Mouse (Mus musculus): ENCODE results near the gene Slc48a1.

Gene Slc48a1

DNA sequence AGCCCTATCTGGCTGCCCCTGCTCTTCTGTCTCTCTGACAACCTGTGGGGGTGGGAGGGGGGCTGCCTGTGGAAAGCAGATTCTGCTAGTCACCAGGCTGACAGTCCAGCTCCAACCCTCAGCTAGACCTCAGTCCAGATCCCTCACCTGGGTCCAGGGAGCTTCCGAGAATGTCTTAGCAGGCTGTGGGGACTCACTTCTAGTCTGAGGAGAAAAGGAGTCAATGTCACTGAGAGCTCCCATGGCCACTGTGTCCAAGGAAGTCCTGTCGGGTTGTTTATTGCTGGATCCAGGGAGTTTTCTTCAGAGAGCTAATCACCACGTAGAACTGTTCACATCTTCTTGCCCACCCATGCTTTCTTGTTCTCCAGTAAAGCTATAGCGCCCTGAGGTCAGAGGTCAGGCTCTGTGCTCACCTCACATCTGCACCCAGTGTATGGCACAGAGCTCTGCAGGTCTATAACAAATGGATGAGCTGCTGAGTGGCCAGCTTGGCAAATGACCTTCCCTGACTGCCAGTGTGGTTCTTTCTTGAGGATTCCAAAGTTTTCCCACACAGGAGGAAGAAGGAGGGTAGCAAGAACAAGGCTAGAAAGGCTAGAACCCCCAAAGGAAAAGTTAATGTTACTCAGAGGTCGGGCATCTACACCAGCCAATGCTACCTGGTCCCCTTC lies 48.4 kb downstream of the Slc48a1 start:
- DNase-seq (ENCODE audit: low spot score), result no peak

DNA sequence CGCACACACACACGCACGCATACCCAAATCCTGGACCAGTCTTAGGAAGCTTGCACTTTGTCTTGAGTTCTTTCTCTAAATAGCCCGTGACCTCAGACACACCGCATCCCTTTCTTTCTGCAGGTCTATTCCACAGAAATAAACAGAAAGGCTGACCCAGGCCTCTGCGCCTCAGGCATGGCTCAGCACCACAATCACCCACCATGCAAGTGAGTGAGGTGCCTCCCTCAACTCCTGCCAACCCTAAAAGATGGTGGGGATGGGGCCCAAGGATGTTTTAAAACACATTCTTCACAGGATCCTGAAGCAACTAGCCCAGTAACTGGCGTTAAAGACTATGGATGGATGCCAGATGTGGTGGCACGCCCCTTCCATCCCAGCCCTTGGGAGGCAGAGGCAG lies 49.1 kb downstream of the Slc48a1 start:
- DNase-seq (ENCODE audit: low spot score), result no peak

DNA sequence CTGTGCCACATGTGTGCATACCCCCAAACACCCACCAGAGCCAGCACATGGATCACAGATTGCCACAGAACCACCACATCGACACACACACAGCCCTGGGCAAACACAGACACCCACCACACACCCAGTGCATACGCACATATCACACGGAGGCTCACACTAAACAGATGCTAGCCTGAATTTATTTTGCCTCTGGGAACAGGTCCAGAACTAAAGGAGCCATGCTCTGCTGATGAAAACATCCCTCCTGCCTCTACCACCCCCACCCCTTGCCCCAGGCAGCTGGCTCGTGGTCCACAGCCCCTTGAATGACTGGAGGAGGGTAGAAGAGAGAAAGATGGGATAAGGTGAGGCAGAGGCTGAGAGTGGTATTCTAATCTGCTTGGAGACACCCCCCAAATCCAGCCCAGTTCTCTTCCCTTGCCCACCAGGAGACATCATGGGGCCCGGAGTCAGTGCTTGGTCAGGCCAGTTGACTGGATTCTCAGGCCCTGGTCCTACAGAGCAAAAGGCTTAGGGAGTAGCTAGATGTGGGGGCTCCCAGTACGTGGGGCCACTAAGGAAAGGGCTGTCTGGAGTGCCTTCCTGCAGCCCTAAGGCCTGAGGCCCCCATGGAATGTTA lies 50.0 kb downstream of the Slc48a1 start:
- DNase-seq (ENCODE audit: low spot score), result no peak

DNA sequence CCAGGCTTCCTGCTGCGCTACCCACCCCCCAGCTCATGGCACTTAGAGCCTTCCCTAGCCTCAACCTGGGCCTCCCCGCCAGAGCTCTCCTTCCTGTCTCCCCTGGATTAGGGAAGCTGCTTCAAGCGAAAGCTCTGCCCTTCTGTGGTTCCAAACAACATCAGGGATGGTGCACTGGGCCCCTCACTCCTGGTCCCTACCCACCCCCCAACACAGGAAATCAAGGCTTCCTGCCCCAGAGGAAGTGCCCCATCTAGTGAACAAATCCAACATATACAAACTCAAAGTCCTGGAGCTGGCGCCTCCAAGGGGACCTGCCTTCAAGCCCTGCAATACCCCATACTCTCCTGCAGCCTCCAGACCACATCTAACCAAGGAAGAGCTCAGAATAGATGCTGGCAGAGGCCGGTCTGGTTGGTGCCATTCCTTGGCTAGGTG lies 50.6 kb downstream of the Slc48a1 start:
- no peak for DNase-seq (ENCODE audit: low spot score)

- no peak for DNase-seq (ENCODE audit: low spot score)
Observed at GRCm38 (mm10) chr15:97829432-97829831, 51.1 kb downstream of the Slc48a1 start.

GRCm38 (mm10) chr15:97830253-97830787 lies 52.0 kb downstream of the Slc48a1 start:
- no peak for DNase-seq (ENCODE audit: low spot score)

- peak; percentile 62 for DNase-seq (ENCODE audit: low spot score)
Observed at GRCm38 (mm10) chr15:97830788-97831241, 52.5 kb downstream of the Slc48a1 start.

DNA sequence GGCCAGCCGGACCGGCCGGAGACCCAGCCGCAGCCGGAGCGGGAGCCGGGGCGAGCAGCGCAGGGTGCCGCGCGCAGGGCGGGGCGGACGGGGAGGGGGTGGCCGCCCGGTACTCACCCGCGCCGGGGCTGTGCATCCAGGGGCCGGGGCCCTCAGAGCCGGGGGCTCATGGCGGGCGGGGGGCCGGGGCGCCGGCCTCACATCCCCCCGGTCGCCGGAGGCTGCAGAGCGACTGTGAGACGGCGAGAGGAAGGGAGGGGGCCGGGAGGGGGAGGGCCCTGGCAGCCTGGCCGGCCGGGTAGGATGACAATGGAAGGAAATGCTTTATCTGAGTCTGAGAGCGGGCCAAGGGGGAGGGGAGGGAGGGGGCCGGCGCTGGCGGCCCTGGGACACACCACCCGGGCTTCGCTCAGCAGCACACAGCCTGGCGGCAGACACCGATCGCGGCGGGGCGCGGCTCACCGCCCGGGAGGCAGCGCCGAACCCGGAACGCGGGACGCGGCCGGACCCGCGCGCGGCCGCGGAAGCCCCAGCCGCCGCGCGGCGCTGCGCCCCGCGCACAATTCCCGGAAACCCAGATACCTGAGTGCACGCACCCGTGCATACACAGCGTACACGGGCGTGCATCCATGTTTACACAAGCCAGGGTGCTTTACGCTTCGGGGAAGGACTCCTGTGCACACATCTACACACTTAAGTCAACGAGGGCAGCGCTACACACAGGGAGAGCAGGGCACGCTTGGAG lies 53.1 kb downstream of the Slc48a1 start:
- DNase-seq (ENCODE audit: low spot score), result peak; percentile 69

GRCm38 (mm10) chr15:97831987-97832640 lies 53.8 kb downstream of the Slc48a1 start:
- no peak for DNase-seq (ENCODE audit: low spot score)

DNA sequence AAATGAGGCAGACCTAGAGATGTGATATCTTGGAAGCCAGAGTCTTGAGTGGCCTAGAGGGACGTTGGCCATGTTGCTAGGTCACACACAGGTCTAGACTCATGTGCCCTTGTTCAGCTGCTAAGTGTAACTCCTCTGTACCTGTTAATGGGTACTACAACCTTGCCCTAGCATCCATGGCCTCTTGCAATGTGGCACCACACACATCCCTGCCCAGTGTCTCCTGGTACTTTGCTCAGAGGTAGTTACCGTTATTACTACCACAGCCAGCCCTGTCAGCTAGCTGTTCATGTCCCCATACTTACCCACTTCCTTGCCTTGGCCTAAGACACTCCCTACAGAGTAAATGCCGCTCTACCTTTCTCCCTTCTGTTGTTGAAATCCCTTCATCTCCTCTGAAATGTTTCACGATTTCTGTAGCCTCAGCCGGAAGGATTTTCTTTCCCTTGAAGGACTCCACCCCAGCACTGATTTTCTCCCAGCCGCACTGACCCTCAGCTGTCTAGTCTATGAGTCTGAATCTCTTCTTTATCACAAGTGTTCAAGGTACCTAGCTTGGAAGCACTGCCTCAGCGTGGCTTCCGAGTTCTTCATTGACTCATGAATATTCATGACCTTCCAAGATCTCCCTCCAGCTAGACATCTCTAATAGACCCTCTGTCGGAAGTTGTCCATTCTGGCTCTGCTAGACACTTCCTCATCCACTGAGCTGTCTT lies 54.6 kb downstream of the Slc48a1 start:
- no peak for DNase-seq (ENCODE audit: low spot score)

DNA sequence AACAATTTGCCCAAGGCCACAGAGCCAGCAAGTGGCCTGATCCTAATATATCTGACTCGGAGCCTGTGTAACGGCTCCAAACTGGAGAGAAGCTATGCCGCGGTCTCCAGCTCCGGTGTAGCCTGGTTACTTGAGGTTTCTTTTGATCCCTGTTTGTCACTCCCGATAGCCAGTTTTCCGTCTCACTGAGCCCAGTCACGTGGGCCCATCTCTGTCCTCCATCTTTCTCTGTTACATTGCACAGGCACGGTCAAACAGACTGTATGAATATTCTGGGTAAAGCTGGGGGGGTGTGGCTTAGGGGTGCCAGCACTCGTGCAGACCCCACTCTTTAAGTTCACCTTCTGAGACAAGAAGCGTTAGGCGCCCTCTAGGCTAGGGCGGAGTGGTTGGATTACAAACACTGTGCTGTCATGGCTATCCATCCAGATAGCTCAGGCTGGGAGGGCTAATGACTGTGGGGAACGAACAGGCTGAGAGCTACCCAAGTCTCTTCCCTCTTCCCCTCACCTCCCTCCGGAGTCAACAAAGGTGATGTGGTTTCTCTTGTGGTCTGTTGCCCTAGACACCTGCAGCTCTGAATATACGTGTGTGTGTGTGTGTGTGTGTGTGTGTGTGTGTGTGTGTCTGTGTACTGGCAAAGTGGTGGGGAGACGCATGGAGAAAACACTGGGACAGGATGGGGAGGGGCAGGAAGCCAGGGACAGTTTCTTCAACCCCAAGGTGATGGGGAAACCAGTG lies 58.0 kb downstream of the Slc48a1 start:
- no peak for DNase-seq (ENCODE audit: low spot score)

DNA sequence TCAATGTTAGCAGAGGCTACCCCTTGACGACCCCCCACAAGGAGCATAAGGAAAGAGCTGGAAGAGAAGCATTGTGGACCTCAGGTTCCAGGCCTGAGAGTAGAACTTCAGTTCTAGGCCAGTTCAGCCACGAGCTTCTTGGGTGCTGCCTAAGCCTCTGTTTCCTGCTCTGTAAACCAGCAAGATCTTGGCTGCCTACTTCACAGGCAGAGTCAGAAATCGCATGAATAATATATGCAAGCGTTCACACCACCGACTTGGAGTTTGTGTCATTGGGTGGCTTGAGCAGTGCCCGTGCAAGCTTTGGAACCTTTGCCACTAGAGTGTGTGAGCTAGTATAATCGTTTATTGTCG lies 58.6 kb downstream of the Slc48a1 start:
- no peak for DNase-seq (ENCODE audit: low spot score)

GRCm38 (mm10) chr15:97837491-97838061 lies 59.3 kb downstream of the Slc48a1 start:
- DNase-seq (ENCODE audit: low spot score), result no peak

- no peak for DNase-seq (ENCODE audit: low spot score)
Observed at GRCm38 (mm10) chr15:97838395-97838794, 60.1 kb downstream of the Slc48a1 start.

DNA sequence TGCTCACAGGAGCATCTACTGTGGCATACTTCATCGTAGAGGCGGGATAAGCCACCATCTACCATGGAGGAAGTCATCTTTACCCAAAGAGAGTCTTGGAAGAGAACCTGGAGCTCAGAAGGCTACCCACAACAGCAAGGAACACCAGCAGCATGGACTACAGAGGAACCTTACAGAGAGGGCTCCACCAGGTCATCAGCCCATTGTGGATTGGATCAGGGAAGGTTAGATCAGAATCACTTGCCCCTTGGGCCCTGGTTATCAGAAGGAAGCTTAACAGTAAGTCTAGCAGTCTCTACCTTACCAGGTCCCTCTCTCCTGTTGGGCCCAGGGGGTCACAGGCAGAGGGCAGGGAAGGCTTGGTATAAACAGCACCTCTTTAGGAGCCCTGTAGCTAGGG lies 60.7 kb downstream of the Slc48a1 start:
- DNase-seq (ENCODE audit: low spot score), result no peak

GRCm38 (mm10) chr15:97839473-97839872 lies 61.2 kb downstream of the Slc48a1 start:
- no peak for DNase-seq (ENCODE audit: low spot score)

DNA sequence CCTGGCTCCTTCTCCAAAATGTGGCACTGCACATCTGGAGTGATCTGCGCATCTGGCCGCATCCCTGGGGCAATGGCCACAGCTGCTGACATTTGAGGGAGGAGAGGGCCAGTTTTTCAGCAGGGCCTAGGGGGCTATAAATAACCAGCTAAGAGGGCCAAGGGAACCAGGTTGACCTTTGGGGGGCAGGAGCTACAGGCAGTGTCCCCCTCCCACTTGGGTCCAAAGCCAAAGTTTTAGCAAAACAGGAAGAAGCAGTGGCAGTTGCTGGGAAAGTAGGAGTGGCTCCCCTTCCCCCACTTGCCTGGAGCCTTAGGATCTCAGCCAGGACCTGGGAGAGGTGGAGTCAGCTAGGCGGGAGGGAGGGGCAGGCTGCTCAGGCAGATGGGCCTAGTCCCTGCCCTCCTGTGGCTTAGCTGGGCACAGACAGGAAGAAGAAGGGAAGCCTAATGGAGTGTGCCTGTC lies 61.7 kb downstream of the Slc48a1 start:
- DNase-seq (ENCODE audit: low spot score), result peak; percentile 68

GRCm38 (mm10) chr15:97840781-97841180 lies 62.5 kb downstream of the Slc48a1 start:
- DNase-seq (ENCODE audit: low spot score), result no peak

GRCm38 (mm10) chr15:97841383-97841782 lies 63.1 kb downstream of the Slc48a1 start:
- DNase-seq (ENCODE audit: low spot score), result no peak

- no peak for DNase-seq (ENCODE audit: low spot score)
Observed at GRCm38 (mm10) chr15:97842058-97842457, 63.7 kb downstream of the Slc48a1 start.
